ENCODE assay signal across 8 mouse cellular contexts in genomic region chr16:94269635-94270034, GRCm38 (mm10). TPM values are rescaled to one million over a fixed set of nuclear protein-coding genes. Genes with fewer than 3 reads are reported as not detected.
DNase-seq lines count a peak whose midpoint lies in the region; ATAC-seq and TF ChIP-seq lines count a peak whose summit lies in the region.

No protein-coding gene starts in this region.

- ATAC-seq in Patski: peak; percentile 54
- ATAC-seq in hindbrain, embryonic 12.5 days (ENCODE audit: low FRiP score): peak; percentile 65
- ATAC-seq in lung, postnatal 0 days: peak; percentile 70

- no peak overlapping the region for H3K27ac ChIP-seq in hindbrain, embryonic 12.5 days
- H3K27ac ChIP-seq in lung, postnatal 0 days (ENCODE audit: low read length): no peak overlapping the region

- no peaks in the 10 kb centered on the region for H3K27me3 ChIP-seq in Patski
- H3K27me3 ChIP-seq in hindbrain, embryonic 12.5 days: no peaks in the 10 kb centered on the region
- H3K27me3 ChIP-seq in lung, postnatal 0 days (replicated peaks; ENCODE audit: insufficient read depth, low read length): no peaks in the 10 kb centered on the region

- CTCF ChIA-PET in Patski (lab: Charles Lee): interaction anchor here (0.8 to 1.3 kb wide), 5 partner anchors 32 to 512 kb away, joined by 3 read pairs; partner anchors contain the start of gene Hlcs

- H3K4me1 ChIP-seq in hindbrain, embryonic 12.5 days: peaks cover 3% of the 10 kb centered on the region; the same call in 1 of the 2 replicates
- no peaks in the 10 kb centered on the region; the same call in 1 of the 2 replicates for H3K4me1 ChIP-seq in lung, postnatal 0 days (ENCODE audit: insufficient read depth, low read depth, low read length)

- no peak overlapping the region for H3K4me3 ChIP-seq in hindbrain, embryonic 12.5 days
- H3K4me3 ChIP-seq in lung, postnatal 0 days (ENCODE audit: low read depth, low read length): no peak overlapping the region

- POLR2A ChIA-PET in Patski (lab: Charles Lee): no interaction called here

- in situ Hi-C loops in Patski (cut with MboI; ENCODE audit: low pct_unique_long_range_greater_than_20kb): no loop called here

- no peak overlapping the region for H3K9ac ChIP-seq in hindbrain, embryonic 12.5 days
- H3K9ac ChIP-seq in lung, postnatal 0 days (replicated peaks; ENCODE audit: low read depth): no peak overlapping the region

- no peak for TF ChIP-seq CTCF in Patski (IDR thresholded peaks at IDR 0.05)
- peak; percentile 98 for TF ChIP-seq CTCF in lung, postnatal 0 days (IDR thresholded peaks at IDR 0.05)

- peaks cover 15% of the 10 kb centered on the region; the same call in 1 of the 2 replicates for H3K36me3 ChIP-seq in hindbrain, embryonic 12.5 days
- H3K36me3 ChIP-seq in lung, postnatal 0 days (ENCODE audit: insufficient read depth, low read length): no peaks in the 10 kb centered on the region

- TF ChIP-seq EP300 in lung, postnatal 0 days (IDR thresholded peaks at IDR 0.05): no peak

- 2% methylated on average over 9 of the region's 9 CpGs for WGBS in hindbrain, embryonic 12.5 days
- WGBS in lung, postnatal 0 days: 2% methylated on average over 9 of the region's 9 CpGs

- DNase-seq in Patski (ENCODE audit: low read depth, low spot score): peak; percentile 24
- DNase-seq in cerebellum, postnatal 14 days: peak; percentile 95 to 97
- peak; percentile 76 to 93 for DNase-seq in frontal cortex, postnatal 14 days (ENCODE audit: low spot score in 2 of 2)
- peak; percentile 82 for DNase-seq in layer of hippocampus, adult 9-11 months
- DNase-seq in lung, postnatal 0 days (ENCODE audit: low spot score): peak; percentile 84
- peak; percentile 88 for DNase-seq in ovary, postnatal 14 days (ENCODE audit: low spot score)
- DNase-seq in thymus, postnatal 25 days: peak; percentile 76

- peak overlapping the region; percentile 31; the same call in 1 of the 2 replicates for H3K4me2 ChIP-seq in hindbrain, embryonic 12.5 days (replicated peaks)
- 0 out of 2 replicates have a peak overlapping the region, but pooled peaks have one; percentile 22 for H3K4me2 ChIP-seq in lung, postnatal 0 days (replicated peaks; ENCODE audit: low read depth, low read length)

- no peaks in the 10 kb centered on the region; the same call in 1 of the 2 replicates for H3K9me3 ChIP-seq in hindbrain, embryonic 12.5 days (replicated peaks)
- no peaks in the 10 kb centered on the region for H3K9me3 ChIP-seq in lung, postnatal 0 days (ENCODE audit: low read length)

RNA-seq across cellular contexts. Expression of gene Hlcs, which starts 43.7 kb away (rescaled TPM):
- 15.3 TPM for polyA plus RNA-seq in Patski (2021)
- 10.0 and 11.0 TPM in 2 replicates for polyA plus RNA-seq in hindbrain, embryonic 12.5 days (2016; fragmentation: Nextera tagmentation; extraction: Ambion mirVana)
- 4.6 and 5.0 TPM in 2 replicates for polyA plus RNA-seq in lung, postnatal 0 days (2015; fragmentation: Nextera tagmentation; extraction: Ambion mirVana)

RNA-seq across cellular contexts. Expression of gene Ripply3, which starts 58.6 kb away (rescaled TPM):
- polyA plus RNA-seq in Patski (2021): not detected
- polyA plus RNA-seq in hindbrain, embryonic 12.5 days (2016; fragmentation: Nextera tagmentation; extraction: Ambion mirVana): 3.6 and 3.7 TPM in 2 replicates
- polyA plus RNA-seq in lung, postnatal 0 days (2015; fragmentation: Nextera tagmentation; extraction: Ambion mirVana): 73.9 and 89.3 TPM in 2 replicates

Comparison
In these comparisons a context has a peak if more than half of its experiments do, and no peak if none do; other contexts are left out.
1. DNase-seq: peak in every context shown above with its lines; median percentile 96 in cerebellum, postnatal 14 days; 88 in ovary, postnatal 14 days; 84 in frontal cortex, postnatal 14 days; 84 in lung, postnatal 0 days; 82 in layer of hippocampus, adult 9-11 months; 76 in thymus, postnatal 25 days; 24 in Patski.
2. RNA of gene Ripply3, which starts 58.6 kb away (polyA plus RNA-seq): 73.9 to 89.3 TPM in lung, postnatal 0 days; 3.6 to 3.7 TPM in hindbrain, embryonic 12.5 days and not detected in Patski (single experiment); every median in the first group is over 10 times any median in the second.
3. Peak in every context shown above with its lines, with median percentiles within 50 percentile points of each other: ATAC-seq.